Comparison of ENCODE assay signal across 8 mouse cellular contexts in genomic region chr2:21028605-21029004, GRCm38 (mm10). TPM values are rescaled to one million over a fixed set of nuclear protein-coding genes. Genes with fewer than 3 reads are reported as not detected.
DNase-seq lines count a peak whose midpoint lies in the region; ATAC-seq and TF ChIP-seq lines count a peak whose summit lies in the region.
"Had no signal": no experiment of that assay in that cellular context is flagged by ENCODE, and none has a peak within 500 bp of the region (broad histone marks: within the 10 kb centered on the region; RNA-seq: fewer than 3 reads in every experiment).

No protein-coding gene starts in this region.

- H3K4me2 ChIP-seq in limb, embryonic 14.5 days (replicated peaks; ENCODE audit: low read depth, low read length, severe bottlenecking): no peak overlapping the region
- H3K4me2 ChIP-seq in stomach, postnatal 0 days (replicated peaks; ENCODE audit: low read depth): no peak overlapping the region
- no peak overlapping the region for H3K4me2 ChIP-seq in liver, embryonic 12.5 days

- H3K9me3 ChIP-seq in limb, embryonic 14.5 days (ENCODE audit: control insufficient read depth, low read length): no peaks in the 10 kb centered on the region
- H3K9me3 ChIP-seq in limb, embryonic 10.5 days (replicated peaks): no peaks in the 10 kb centered on the region
- no peaks in the 10 kb centered on the region for H3K9me3 ChIP-seq in stomach, postnatal 0 days (ENCODE audit: control insufficient read depth, low read length)
- no peaks in the 10 kb centered on the region for H3K9me3 ChIP-seq in liver, embryonic 12.5 days (replicated peaks)

- H3K27me3 ChIP-seq in limb, embryonic 14.5 days (ENCODE audit: control insufficient read depth, insufficient read depth, low read length): no peaks in the 10 kb centered on the region
- no peaks in the 10 kb centered on the region for H3K27me3 ChIP-seq in limb, embryonic 10.5 days (ENCODE audit: low read depth, poor library complexity, severe bottlenecking)
- H3K27me3 ChIP-seq in stomach, postnatal 0 days (ENCODE audit: control insufficient read depth, insufficient read depth, low read length): no peaks in the 10 kb centered on the region
- no peaks in the 10 kb centered on the region for H3K27me3 ChIP-seq in liver, embryonic 12.5 days (replicated peaks)

- peaks cover 3% of the 10 kb centered on the region; the same call in 1 of the 2 replicates for H3K4me1 ChIP-seq in limb, embryonic 14.5 days (ENCODE audit: control insufficient read depth, insufficient read depth, low read length)
- H3K4me1 ChIP-seq in limb, embryonic 10.5 days: no peaks in the 10 kb centered on the region
- H3K4me1 ChIP-seq in stomach, postnatal 0 days (replicated peaks; ENCODE audit: control insufficient read depth, insufficient read depth): 0 out of 2 replicates have a peak, but pooled peaks cover 3% of the 10 kb centered on the region
- H3K4me1 ChIP-seq in liver, embryonic 12.5 days: no peaks in the 10 kb centered on the region

- TF ChIP-seq POLR2A in limb, embryonic 14.5 days (IDR thresholded peaks at IDR 0.05; ENCODE audit: borderline replicate concordance, extremely low read depth, insufficient read depth, insufficient read length): no peak

- no peak overlapping the region for H3K4me3 ChIP-seq in limb, embryonic 14.5 days (replicated peaks; ENCODE audit: low read length)
- no peak overlapping the region for H3K4me3 ChIP-seq in limb, embryonic 10.5 days
- no peak overlapping the region for H3K4me3 ChIP-seq in stomach, postnatal 0 days (ENCODE audit: low read depth, low read length)
- no peak overlapping the region for H3K4me3 ChIP-seq in liver, embryonic 12.5 days

- WGBS in limb, embryonic 14.5 days: 32% methylated on average over 2 of the region's 2 CpGs
- WGBS in limb, embryonic 10.5 days: 77% methylated on average over 2 of the region's 2 CpGs
- 1% methylated on average over 2 of the region's 2 CpGs for whole genome bisulfite sequencing in stomach, postnatal 0 days
- 46% methylated on average over 2 of the region's 2 CpGs for WGBS in liver, embryonic 12.5 days (ENCODE audit: insufficient replicate concordance)

- 0 out of 2 replicates have a peak overlapping the region, but pooled peaks have one; percentile 4 for H3K27ac ChIP-seq in limb, embryonic 14.5 days (replicated peaks; ENCODE audit: low read depth, low read length)
- no peak overlapping the region for H3K27ac ChIP-seq in limb, embryonic 10.5 days
- no peak overlapping the region for H3K27ac ChIP-seq in stomach, postnatal 0 days (replicated peaks)
- H3K27ac ChIP-seq in liver, embryonic 12.5 days: no peak overlapping the region
- H3K27ac ChIP-seq: macrophage had no signal

- peak; percentile 54 for DNase-seq in limb, embryonic 14.5 days (ENCODE audit: low spot score)
- DNase-seq in limb, embryonic 10.5 days (ENCODE audit: low spot score): no peak
- peak; percentile 67 for DNase-seq in gastrocnemius, postnatal 25 days
- DNase-seq in layer of hippocampus, postnatal 36 days: peak; percentile 37 to 46
- DNase-seq in stomach, postnatal 0 days (ENCODE audit: low spot score): peak; percentile 27
- no peak for DNase-seq in adrenal gland, postnatal 10 days

- TF ChIP-seq CTCF in stomach, postnatal 0 days (IDR thresholded peaks at IDR 0.05; ENCODE audit: low read depth): no peak

- TF ChIP-seq EP300 in stomach, postnatal 0 days (optimal IDR thresholded peaks at IDR 0.05): no peak

- H3K9ac ChIP-seq in limb, embryonic 14.5 days (ENCODE audit: low read depth, low read length, severe bottlenecking): no peak overlapping the region
- H3K9ac ChIP-seq in stomach, postnatal 0 days (ENCODE audit: low read length): no peak overlapping the region
- H3K9ac ChIP-seq in liver, embryonic 12.5 days: no peak overlapping the region

- H3K36me3 ChIP-seq in limb, embryonic 14.5 days (ENCODE audit: control insufficient read depth, insufficient read depth, low read length): no peaks in the 10 kb centered on the region
- no peaks in the 10 kb centered on the region for H3K36me3 ChIP-seq in limb, embryonic 10.5 days
- H3K36me3 ChIP-seq in stomach, postnatal 0 days (ENCODE audit: control insufficient read depth, insufficient read depth, low read length): no peaks in the 10 kb centered on the region
- no peaks in the 10 kb centered on the region for H3K36me3 ChIP-seq in liver, embryonic 12.5 days

- peak; percentile 44; the same call in 1 of the 2 replicates for ATAC-seq in limb, embryonic 14.5 days (ENCODE audit: low FRiP score, low read depth)
- peak; percentile 60; the same call in 1 of the 2 replicates for ATAC-seq in stomach, postnatal 0 days (ENCODE audit: low FRiP score, low TSS enrichment)
- no peak for ATAC-seq in liver, embryonic 12.5 days

RNA-seq across cellular contexts. Expression of gene Arhgap21, which starts 59.9 kb away (rescaled TPM):
- 29.2 and 58.7 TPM in 2 replicates for polyA plus RNA-seq in limb, embryonic 14.5 days (2012; rRNA removed)
- 19.1 and 19.6 TPM in 2 replicates for polyA plus RNA-seq in limb, embryonic 14.5 days (2014; fragmentation: Nextera tagmentation; extraction: Ambion mirVana)
- polyA plus RNA-seq in limb, embryonic 10.5 days (2016; fragmentation: Nextera tagmentation; extraction: Ambion mirVana): 12.9 and 13.6 TPM in 2 replicates
- 10 to 100 TPM; 24.1 to 30.2 TPM for total RNA-seq in gastrocnemius, postnatal 25 days (2021)
- 100 to 1,000 TPM; 331 to 369 TPM for total RNA-seq in layer of hippocampus, postnatal 36 days (2021)
- polyA plus RNA-seq in stomach, postnatal 0 days (2015; fragmentation: Nextera tagmentation; extraction: Ambion mirVana): 5.2 and 5.5 TPM in 2 replicates
- 10.9 and 12.4 TPM in 2 replicates for polyA plus RNA-seq in liver, embryonic 12.5 days (2016; fragmentation: Nextera tagmentation; extraction: Ambion mirVana)
- total RNA-seq in adrenal gland, postnatal 10 days (2021): 10 to 100 TPM; 57.5 to 78.3 TPM

Comparison
In these comparisons a context has a peak if more than half of its experiments do, and no peak if none do; other contexts are left out.
1. DNase-seq: peak in limb, embryonic 14.5 days (single experiment), gastrocnemius, postnatal 25 days (single experiment), layer of hippocampus, postnatal 36 days (2 of 2) and stomach, postnatal 0 days (single experiment); none in limb, embryonic 10.5 days (single experiment) and adrenal gland, postnatal 10 days (single experiment).